Mouse (Mus musculus): ENCODE results near the gene H2-Ke6. TPM values are rescaled to one million over a fixed set of nuclear protein-coding genes. Genes with fewer than 3 reads are reported as not detected.
A peak's percentile ranks its signal among the peaks of the same experiment; 100 is the strongest.
"Not testable (repeated sequence)": the region's sequence is repeated elsewhere in the genome, so short reads cannot be mapped to it uniquely, and the experiment has no call there.

The H2-Ke6 gene
- polyA plus RNA-seq, 1 experiment: 24.5 TPM

- no peaks in the 10 kb centered on the region for H3K36me3 ChIP-seq (ENCODE audit: control insufficient read depth, insufficient read depth, low read length)
- TF ChIP-seq POLR2A (IDR thresholded peaks at IDR 0.05; ENCODE audit: control insufficient read depth, low read depth, low read length) (no peak), CTCF (IDR thresholded peaks at IDR 0.05; ENCODE audit: control insufficient read depth, insufficient read depth, insufficient replicate concordance, low read depth, low read length) (no peak)
- H3K27me3 ChIP-seq (ENCODE audit: control insufficient read depth, insufficient read depth, low read length): no peaks in the 10 kb centered on the region
- H3K4me3 ChIP-seq (ENCODE audit: control insufficient read depth, low read depth, low read length): no peak overlapping the region
- no peak overlapping the region for H3K27ac ChIP-seq (ENCODE audit: control insufficient read depth, insufficient read depth, low read depth, low read length)
- H3K4me1 ChIP-seq (ENCODE audit: control insufficient read depth, insufficient read depth, low read length): peaks cover 5% of the 10 kb centered on the region
These were observed 32.9 kb downstream of the H2-Ke6 start for GRCm38 (mm10) chr17:33994959-33995358.

- Histone ChIP-seq H3K36me3 (ENCODE audit: control insufficient read depth, insufficient read depth, low read length) (no peaks in the 10 kb centered on the region), H3K27ac (ENCODE audit: control insufficient read depth, insufficient read depth, low read depth, low read length) (no peak overlapping the region), H3K4me1 (ENCODE audit: control insufficient read depth, insufficient read depth, low read length) (no peaks in the 10 kb centered on the region), H3K27me3 (ENCODE audit: control insufficient read depth, insufficient read depth, low read length) (no peaks in the 10 kb centered on the region), H3K4me3 (ENCODE audit: control insufficient read depth, low read depth, low read length) (no peak overlapping the region)
- TF ChIP-seq CTCF (IDR thresholded peaks at IDR 0.05; ENCODE audit: control insufficient read depth, insufficient read depth, insufficient replicate concordance, low read depth, low read length) (peak; percentile 51; the same call in 1 of the 2 replicates), POLR2A (IDR thresholded peaks at IDR 0.05; ENCODE audit: control insufficient read depth, low read depth, low read length) (no peak)
These were observed 35.8 kb downstream of the H2-Ke6 start for GRCm38 (mm10) chr17:33991788-33992664.

GRCm38 (mm10) chr17:33982136-33982535 lies 45.7 kb downstream of the H2-Ke6 start:
- H3K4me3 ChIP-seq (ENCODE audit: control insufficient read depth, low read depth, low read length); H3K27ac ChIP-seq (ENCODE audit: control insufficient read depth, insufficient read depth, low read depth, low read length); H3K27me3 ChIP-seq (ENCODE audit: control insufficient read depth, insufficient read depth, low read length); H3K36me3 ChIP-seq (ENCODE audit: control insufficient read depth, insufficient read depth, low read length); H3K4me1 ChIP-seq (ENCODE audit: control insufficient read depth, insufficient read depth, low read length): not testable (repeated sequence)
- peak; percentile 68; the same call in 1 of the 2 replicates for TF ChIP-seq CTCF (IDR thresholded peaks at IDR 0.05; ENCODE audit: control insufficient read depth, insufficient read depth, insufficient replicate concordance, low read depth, low read length)

- Histone ChIP-seq H3K4me3 (ENCODE audit: control insufficient read depth, low read depth, low read length) (peak overlapping the region; percentile 71), H3K27ac (ENCODE audit: control insufficient read depth, insufficient read depth, low read depth, low read length) (peak overlapping the region; percentile 61)
- H3K27me3 ChIP-seq (ENCODE audit: control insufficient read depth, insufficient read depth, low read length); H3K36me3 ChIP-seq (ENCODE audit: control insufficient read depth, insufficient read depth, low read length); H3K4me1 ChIP-seq (ENCODE audit: control insufficient read depth, insufficient read depth, low read length): not testable (repeated sequence)
- TF ChIP-seq CTCF (IDR thresholded peaks at IDR 0.05; ENCODE audit: control insufficient read depth, insufficient read depth, insufficient replicate concordance, low read depth, low read length): peak; percentile 33; the same call in 1 of the 2 replicates
These were observed 46.5 kb downstream of the H2-Ke6 start for GRCm38 (mm10) chr17:33981192-33981909.

GRCm38 (mm10) chr17:33980181-33981035 lies 47.5 kb downstream of the H2-Ke6 start:
- no peaks in the 10 kb centered on the region for H3K27me3 ChIP-seq (ENCODE audit: control insufficient read depth, insufficient read depth, low read length)
- no peaks in the 10 kb centered on the region for H3K36me3 ChIP-seq (ENCODE audit: control insufficient read depth, insufficient read depth, low read length)
- no peak overlapping the region for H3K4me3 ChIP-seq (ENCODE audit: control insufficient read depth, low read depth, low read length)
- H3K27ac ChIP-seq (ENCODE audit: control insufficient read depth, insufficient read depth, low read depth, low read length): no peak overlapping the region
- TF ChIP-seq CTCF (IDR thresholded peaks at IDR 0.05; ENCODE audit: control insufficient read depth, insufficient read depth, insufficient replicate concordance, low read depth, low read length) (no peak), POLR2A (IDR thresholded peaks at IDR 0.05; ENCODE audit: control insufficient read depth, low read depth, low read length) (no peak)
- peaks cover 5% of the 10 kb centered on the region for H3K4me1 ChIP-seq (ENCODE audit: control insufficient read depth, insufficient read depth, low read length)

- Histone ChIP-seq H3K36me3 (ENCODE audit: control insufficient read depth, insufficient read depth, low read length) (no peaks in the 10 kb centered on the region), H3K4me1 (ENCODE audit: control insufficient read depth, insufficient read depth, low read length) (peaks cover 5% of the 10 kb centered on the region), H3K4me3 (ENCODE audit: control insufficient read depth, low read depth, low read length) (no peak overlapping the region), H3K27me3 (ENCODE audit: control insufficient read depth, insufficient read depth, low read length) (no peaks in the 10 kb centered on the region), H3K27ac (ENCODE audit: control insufficient read depth, insufficient read depth, low read depth, low read length) (no peak overlapping the region)
- TF ChIP-seq CTCF (IDR thresholded peaks at IDR 0.05; ENCODE audit: control insufficient read depth, insufficient read depth, insufficient replicate concordance, low read depth, low read length) (no peak), POLR2A (IDR thresholded peaks at IDR 0.05; ENCODE audit: control insufficient read depth, low read depth, low read length) (no peak)
These were observed 48.3 kb downstream of the H2-Ke6 start for GRCm38 (mm10) chr17:33979512-33980050.

Measured in testis, adult 2 months (tissue).